Mouse (Mus musculus) hindbrain, embryonic 15.5 days (tissue): ENCODE results near the gene Tubb3. TPM values are rescaled to one million over a fixed set of nuclear protein-coding genes. Genes with fewer than 3 reads are reported as not detected.

ENCODE experiments used
- ATAC-seq: fragments of 200-750 bp; cut with Nextera tagmentation; 2 replicates; pipeline ENCODE4 v1.8.0; 2017; ENCODE audit warnings: low read depth, moderate number of reproducible peaks, moderate TSS enrichment; ENCODE audit not compliant: low FRiP score
- H3K27ac ChIP-seq: fragments of 300-500 bp; sonication (generic); replicated peaks from 2 replicates; pipeline ENCODE4 v1.5.1; 2015; ENCODE audit warnings: mild to moderate bottlenecking, inconsistent platforms
- H3K27me3 ChIP-seq: fragments of 300-500 bp; sonication (generic); 2 replicates; pipeline ENCODE4 v1.6.1; 2015; ENCODE audit warnings: control low read depth, inconsistent platforms
- H3K36me3 ChIP-seq: fragments of 300-500 bp; sonication (generic); 2 replicates; pipeline ENCODE4 v1.6.1; 2015; ENCODE audit warnings: control low read depth, inconsistent platforms
- H3K4me1 ChIP-seq: fragments of 300-500 bp; sonication (generic); replicated peaks from 2 replicates; pipeline ENCODE4 v1.6.1; 2015; ENCODE audit warnings: control low read depth, inconsistent platforms
- H3K4me2 ChIP-seq: fragments of 300-500 bp; sonication (generic); 2 replicates; pipeline ENCODE4 v1.6.1; 2015; ENCODE audit warnings: moderate library complexity, mild to moderate bottlenecking, inconsistent platforms
- H3K4me3 ChIP-seq: fragments of 300-500 bp; sonication (generic); 2 replicates; pipeline ENCODE4 v1.5.1; 2015; ENCODE audit warnings: mild to moderate bottlenecking, inconsistent platforms
- H3K9ac ChIP-seq: fragments of 300-500 bp; sonication (generic); 2 replicates; pipeline ENCODE4 v1.6.1; 2015; ENCODE audit warnings: inconsistent platforms
- H3K9me3 ChIP-seq: fragments of 300-500 bp; sonication (generic); 2 replicates; pipeline ENCODE4 v1.6.1; 2016; ENCODE audit warnings: control low read depth, inconsistent platforms
- WGBS: fragments of 180-500 bp; shearing (Covaris S2); methylation state at CpG from one replicate; pipeline ENCODE4 v1.1.7; 2015; 5-methylcytosine and 5-hydroxymethylcytosine counted together
- polyA plus RNA-seq: library from polyadenylated mRNA; unstranded; fragments of >200 nt; fragmentation: Nextera tagmentation; extraction: Ambion mirVana; gene quantifications from 2 replicates; pipeline ENCODE4 v1.2.1, GENCODE M21; 2015

Gene Tubb3
- polyA plus RNA-seq, 1 experiment from 2014 or later: 1,788 TPM

GRCm38 (mm10) chr8:123401936-123402335 is 9.3 kb upstream of the Tubb3 start:
- H3K4me2 ChIP-seq: no peak overlapping the region
- no peak overlapping the region for H3K9ac ChIP-seq
- no peak for ATAC-seq
- H3K4me1 ChIP-seq: peaks cover 8% of the 10 kb centered on the region; the same call in 1 of the 2 replicates
- no peak overlapping the region for H3K4me3 ChIP-seq
- 96% methylated on average over 9 of the region's 9 CpGs for WGBS
- H3K27me3 ChIP-seq: no peaks in the 10 kb centered on the region
- H3K36me3 ChIP-seq: peaks cover 53% of the 10 kb centered on the region
- H3K9me3 ChIP-seq: no peaks in the 10 kb centered on the region
- H3K27ac ChIP-seq: no peak overlapping the region

GRCm38 (mm10) chr8:123402730-123403326 is 8.4 kb upstream of the Tubb3 start:
- no peak for ATAC-seq
- Histone ChIP-seq H3K4me3 (no peak overlapping the region), H3K9me3 (no peaks in the 10 kb centered on the region), H3K9ac (no peak overlapping the region), H3K4me1 (peaks cover 12% of the 10 kb centered on the region; the same call in 1 of the 2 replicates), H3K4me2 (no peak overlapping the region), H3K27me3 (no peaks in the 10 kb centered on the region), H3K36me3 (peaks cover 44% of the 10 kb centered on the region), H3K27ac (no peak overlapping the region)
- 88% methylated on average over 9 of the region's 9 CpGs for WGBS

- 40% methylated on average over 8 of the region's 8 CpGs for WGBS
- Histone ChIP-seq H3K4me3 (no peak overlapping the region), H3K36me3 (peaks cover 32% of the 10 kb centered on the region), H3K27ac (no peak overlapping the region), H3K27me3 (no peaks in the 10 kb centered on the region), H3K4me1 (peaks cover 19% of the 10 kb centered on the region), H3K9ac (no peak overlapping the region), H3K4me2 (no peak overlapping the region), H3K9me3 (no peaks in the 10 kb centered on the region)
- ATAC-seq: no peak
Measured at GRCm38 (mm10) chr8:123404521-123404920, 6.7 kb upstream of the Tubb3 start.

GRCm38 (mm10) chr8:123406786-123407185 is 4.4 kb upstream of the Tubb3 start, which contains the start of gene Mc1r:
Gene Mc1r, plus strand, starts transcription at chr8:123407107.
- Histone ChIP-seq H3K4me1 (peaks cover 28% of the 10 kb centered on the region), H3K36me3 (peaks cover 16% of the 10 kb centered on the region), H3K27ac (no peak within 1 kb of the TSS), H3K4me3 (no peak within 1 kb of the TSS), H3K9ac (no peak within 1 kb of the TSS), H3K4me2 (no peak within 1 kb of the TSS), H3K9me3 (no peaks in the 10 kb centered on the region), H3K27me3 (no peaks in the 10 kb centered on the region)
- WGBS: 17% methylated on average over 4 of the region's 4 CpGs
- no peak for ATAC-seq

- Histone ChIP-seq H3K27me3 (no peaks in the 10 kb centered on the region), H3K9ac (no peak overlapping the region), H3K4me1 (peaks cover 28% of the 10 kb centered on the region), H3K27ac (no peak overlapping the region), H3K9me3 (no peaks in the 10 kb centered on the region), H3K4me3 (no peak overlapping the region), H3K4me2 (no peak overlapping the region), H3K36me3 (peaks cover 9% of the 10 kb centered on the region)
- no peak for ATAC-seq
- WGBS: 91% methylated on average over 13 of the region's 13 CpGs
Measured at GRCm38 (mm10) chr8:123407612-123408011, 3.6 kb upstream of the Tubb3 start.

- no peaks in the 10 kb centered on the region for H3K9me3 ChIP-seq
- no peaks in the 10 kb centered on the region for H3K36me3 ChIP-seq
- peak overlapping the region; percentile 93 for H3K27ac ChIP-seq
- ATAC-seq: no peak
- peak overlapping the region; percentile 88 for H3K4me2 ChIP-seq
- H3K9ac ChIP-seq: peak overlapping the region; percentile 78; the same call in 1 of the 2 replicates
- H3K4me3 ChIP-seq: peak overlapping the region; percentile 53; the same call in 1 of the 2 replicates
- H3K4me1 ChIP-seq: peaks cover 28% of the 10 kb centered on the region
- WGBS: 74% methylated on average over 9 of the region's 9 CpGs
- H3K27me3 ChIP-seq: no peaks in the 10 kb centered on the region
Measured at GRCm38 (mm10) chr8:123408586-123409544, 2.4 kb upstream of the Tubb3 start.

GRCm38 (mm10) chr8:123410049-123410587 is 1.1 kb upstream of the Tubb3 start:
- Histone ChIP-seq H3K9ac (peak overlapping the region; percentile 78), H3K27me3 (no peaks in the 10 kb centered on the region), H3K27ac (peak overlapping the region; percentile 93), H3K9me3 (no peaks in the 10 kb centered on the region), H3K36me3 (no peaks in the 10 kb centered on the region), H3K4me2 (peak overlapping the region; percentile 88), H3K4me3 (peak overlapping the region; percentile 53), H3K4me1 (peaks cover 28% of the 10 kb centered on the region)
- WGBS: 14% methylated on average over 8 of the region's 8 CpGs
- no peak for ATAC-seq

GRCm38 (mm10) chr8:123410788-123411187 is 436 bp upstream of the Tubb3 start:
- Histone ChIP-seq H3K4me3 (peak overlapping the region; percentile 53), H3K4me2 (peak overlapping the region; percentile 88), H3K36me3 (no peaks in the 10 kb centered on the region), H3K27me3 (no peaks in the 10 kb centered on the region), H3K4me1 (peaks cover 32% of the 10 kb centered on the region), H3K9ac (peak overlapping the region; percentile 78), H3K27ac (peak overlapping the region; percentile 93), H3K9me3 (no peaks in the 10 kb centered on the region)
- peak; percentile 0; the same call in 1 of the 2 replicates for ATAC-seq
- 3% methylated on average over 11 of the region's 11 CpGs for WGBS

GRCm38 (mm10) chr8:123411781-123412327 is 630 bp downstream of the Tubb3 start:
- Histone ChIP-seq H3K9ac (peak overlapping the region; percentile 78), H3K4me1 (peaks cover 38% of the 10 kb centered on the region), H3K27me3 (no peaks in the 10 kb centered on the region), H3K4me2 (peak overlapping the region; percentile 88), H3K27ac (peak overlapping the region; percentile 93), H3K9me3 (no peaks in the 10 kb centered on the region), H3K36me3 (no peaks in the 10 kb centered on the region), H3K4me3 (peak overlapping the region; percentile 53)
- 3% methylated on average over 16 of the region's 16 CpGs for WGBS
- ATAC-seq: peak; percentile 24

GRCm38 (mm10) chr8:123412560-123413170 is 1.4 kb downstream of the Tubb3 start:
- peak overlapping the region; percentile 78 for H3K9ac ChIP-seq
- no peaks in the 10 kb centered on the region for H3K9me3 ChIP-seq
- H3K36me3 ChIP-seq: peaks cover under 1% of the 10 kb centered on the region
- H3K4me2 ChIP-seq: peak overlapping the region; percentile 88
- H3K27me3 ChIP-seq: no peaks in the 10 kb centered on the region
- peaks cover 41% of the 10 kb centered on the region for H3K4me1 ChIP-seq
- ATAC-seq: no peak
- H3K27ac ChIP-seq: peak overlapping the region; percentile 93
- WGBS: under 1% methylated on average over 12 of the region's 12 CpGs
- peak overlapping the region; percentile 53 for H3K4me3 ChIP-seq

- no peaks in the 10 kb centered on the region for H3K27me3 ChIP-seq
- 7% methylated on average over 9 of the region's 9 CpGs for WGBS
- ATAC-seq: no peak
- peaks cover 16% of the 10 kb centered on the region for H3K36me3 ChIP-seq
- peak overlapping the region; percentile 53 for H3K4me3 ChIP-seq
- peaks cover 42% of the 10 kb centered on the region for H3K4me1 ChIP-seq
- peak overlapping the region; percentile 78 for H3K9ac ChIP-seq
- H3K4me2 ChIP-seq: peak overlapping the region; percentile 88
- H3K9me3 ChIP-seq: no peaks in the 10 kb centered on the region
- H3K27ac ChIP-seq: peak overlapping the region; percentile 93
Measured at GRCm38 (mm10) chr8:123414255-123414654, 3.0 kb downstream of the Tubb3 start.
